Mouse (Mus musculus): ENCODE results near the gene Snrnp35.

Gene Snrnp35

DNA sequence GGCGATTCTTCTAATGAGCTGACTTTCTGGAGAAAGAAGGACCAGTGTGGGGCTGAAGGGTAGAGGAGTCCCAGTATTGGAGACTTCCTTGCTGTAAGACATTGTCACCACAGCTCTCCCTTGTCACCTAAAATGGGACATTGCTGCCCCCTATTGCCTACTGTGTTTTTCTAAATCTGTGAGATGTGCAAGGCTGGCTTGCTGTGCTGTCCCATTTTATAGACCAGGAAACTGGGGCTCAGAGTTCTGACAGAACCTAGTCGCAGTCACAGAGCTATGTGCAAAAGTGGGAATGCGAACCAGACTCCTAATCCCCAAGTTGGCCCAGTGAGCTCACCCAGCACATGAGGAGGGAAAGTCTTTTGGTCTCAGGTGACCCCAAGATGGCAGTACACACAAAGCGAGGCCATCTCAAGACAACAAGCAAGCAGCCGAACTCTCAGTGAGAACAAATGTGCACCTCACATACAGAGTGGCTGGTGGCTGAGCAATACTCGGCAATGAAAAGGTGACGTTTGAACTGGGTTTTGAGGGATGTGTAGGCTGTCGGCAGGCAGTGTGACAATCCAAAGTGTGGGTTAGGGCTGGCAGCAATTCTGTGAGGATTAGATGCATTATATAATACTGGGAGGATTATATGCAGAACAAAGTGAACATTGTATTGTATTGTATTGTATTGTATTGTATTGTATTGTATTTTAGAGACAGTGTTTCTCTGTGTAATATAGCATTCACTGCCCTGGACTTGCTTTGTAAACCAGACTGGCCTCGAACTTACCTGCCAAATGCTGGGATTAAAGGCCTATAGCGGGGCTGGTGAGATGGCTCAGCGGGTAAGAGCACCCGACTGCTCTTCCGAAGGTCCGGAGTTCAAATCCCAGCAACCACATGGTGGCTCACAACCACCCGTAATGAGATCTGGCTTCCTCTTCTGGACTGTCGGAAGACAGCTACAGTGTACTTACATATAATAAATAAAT, 56.2 kb downstream of the Snrnp35 start:
- DNase-seq (ENCODE audit: low spot score in 2 of 2) = peak; percentile 79 to 85

DNA sequence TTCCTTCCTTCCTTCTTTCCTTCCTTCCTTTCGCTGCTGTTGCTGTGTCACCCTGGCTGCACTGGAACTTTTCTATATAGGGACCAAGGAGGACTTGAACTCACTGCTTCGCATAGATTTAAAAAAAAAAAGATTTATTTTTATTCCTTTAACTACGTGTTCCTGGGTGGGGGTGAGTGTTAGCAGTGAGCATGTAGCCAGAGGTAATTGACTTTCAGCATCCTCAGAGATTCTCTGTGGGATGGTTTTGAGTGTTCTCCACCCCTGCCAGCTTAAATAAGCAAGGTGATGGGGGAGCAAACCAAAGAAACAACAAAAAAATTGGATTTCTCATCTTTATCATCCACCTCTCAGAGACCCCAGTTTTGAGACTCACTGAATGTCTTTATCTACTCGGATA, 57.0 kb downstream of the Snrnp35 start:
- DNase-seq (ENCODE audit: low spot score in 2 of 2) = no peak

DNA sequence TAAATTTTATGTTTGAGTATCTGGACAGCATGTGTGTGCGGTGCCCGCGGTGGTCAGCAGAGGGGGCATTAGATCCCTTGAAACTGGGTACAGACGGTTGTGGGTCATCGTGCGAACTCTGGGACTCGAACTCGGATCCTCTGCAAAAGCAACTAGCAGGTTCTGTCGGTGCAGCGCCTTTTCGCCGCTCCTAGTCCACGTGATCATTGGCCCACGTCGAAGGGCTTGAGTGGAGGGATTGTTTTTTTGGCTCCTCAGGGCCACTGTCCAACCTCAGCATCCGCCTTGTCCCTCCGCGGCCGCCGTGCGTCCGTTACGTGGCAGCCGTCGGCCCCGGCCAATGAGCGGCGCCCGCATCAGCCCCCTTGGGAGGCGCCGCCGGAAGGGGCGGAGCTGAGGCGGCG, 57.5 kb downstream of the Snrnp35 start, which contains the start of gene Tmed2:
Gene Tmed2, plus strand, starts transcription at position 313 of the 404 bp plus-strand sequence.
- peak; percentile 94 to 95 for DNase-seq (ENCODE audit: low spot score in 2 of 2)

Measured in spleen, postnatal 36 days (tissue).